Mouse (Mus musculus) hindbrain, embryonic 13.5 days (tissue): Measurements from ENCODE around the gene Ehd2. TPM values are rescaled to one million over a fixed set of nuclear protein-coding genes. Genes with fewer than 3 reads are reported as not detected.

Experiments used
- ATAC-seq: fragments of 200-750 bp; cut with Nextera tagmentation; 2 replicates; pipeline ENCODE4 v1.8.0; 2017; ENCODE audit warnings: moderate TSS enrichment; ENCODE audit not compliant: low FRiP score
- H3K27ac ChIP-seq: fragments of 300-500 bp; sonication (generic); 2 replicates; pipeline ENCODE4 v1.5.1; 2015; ENCODE audit warnings: inconsistent platforms, mild to moderate bottlenecking, moderate library complexity
- H3K27me3 ChIP-seq: fragments of 300-500 bp; sonication (generic); 2 replicates; pipeline ENCODE4 v1.6.1; 2015; ENCODE audit warnings: mild to moderate bottlenecking, inconsistent platforms
- H3K36me3 ChIP-seq: fragments of 300-500 bp; sonication (generic); 2 replicates; pipeline ENCODE4 v1.6.1; 2015; ENCODE audit warnings: mild to moderate bottlenecking, inconsistent platforms
- H3K4me1 ChIP-seq: fragments of 300-500 bp; sonication (generic); replicated peaks from 2 replicates; pipeline ENCODE4 v1.6.1; 2015; ENCODE audit warnings: inconsistent platforms
- H3K4me2 ChIP-seq: fragments of 300-500 bp; sonication (generic); 2 replicates; pipeline ENCODE4 v1.6.1; 2015; ENCODE audit warnings: inconsistent platforms, mild to moderate bottlenecking, moderate library complexity
- H3K4me3 ChIP-seq: fragments of 300-500 bp; sonication (generic); 2 replicates; pipeline ENCODE4 v1.5.1; 2015; ENCODE audit warnings: mild to moderate bottlenecking, inconsistent platforms
- H3K9ac ChIP-seq: fragments of 300-500 bp; sonication (generic); 2 replicates; pipeline ENCODE4 v1.6.1; 2015; ENCODE audit warnings: mild to moderate bottlenecking, inconsistent platforms
- H3K9me3 ChIP-seq: fragments of 300-500 bp; sonication (generic); 2 replicates; pipeline ENCODE4 v1.6.1; 2016; ENCODE audit warnings: inconsistent platforms
- WGBS: fragments of 180-500 bp; shearing (Covaris S2); methylation state at CpG from one replicate; pipeline ENCODE4 v1.1.7; 2015; 5-methylcytosine and 5-hydroxymethylcytosine counted together
- polyA plus RNA-seq: library from polyadenylated mRNA; unstranded; fragments of >200 nt; fragmentation: Nextera tagmentation; extraction: Ambion mirVana; gene quantifications from 2 replicates; pipeline ENCODE4 v1.2.1, GENCODE M21; 2015

Gene Ehd2
- polyA plus RNA-seq, 1 experiment from 2014 or later, result 5.2 TPM

GRCm38 (mm10) chr7:15937491-15937890 is 29.9 kb downstream of the Ehd2 start:
- no peak overlapping the region for H3K4me3 ChIP-seq
- no peaks in the 10 kb centered on the region for H3K27me3 ChIP-seq
- H3K36me3 ChIP-seq, result peaks cover 80% of the 10 kb centered on the region
- no peak overlapping the region for H3K4me2 ChIP-seq
- H3K9me3 ChIP-seq, result no peaks in the 10 kb centered on the region
- no peaks in the 10 kb centered on the region for H3K4me1 ChIP-seq
- ATAC-seq, result no peak
- H3K9ac ChIP-seq, result no peak overlapping the region
- WGBS, result 89% methylated on average over 5 of the region's 5 CpGs
- no peak overlapping the region for H3K27ac ChIP-seq

- H3K27me3 ChIP-seq, result no peaks in the 10 kb centered on the region
- no peak overlapping the region for H3K27ac ChIP-seq
- peaks cover 42% of the 10 kb centered on the region for H3K36me3 ChIP-seq
- H3K9ac ChIP-seq, result no peak overlapping the region
- H3K9me3 ChIP-seq, result no peaks in the 10 kb centered on the region
- no peak overlapping the region for H3K4me3 ChIP-seq
- ATAC-seq, result no peak
- WGBS, result 64% methylated on average over 16 of the region's 16 CpGs
- no peaks in the 10 kb centered on the region for H3K4me1 ChIP-seq
- H3K4me2 ChIP-seq, result no peak overlapping the region
These were observed 33.7 kb downstream of the Ehd2 start for GRCm38 (mm10) chr7:15933437-15934359.

- no peak overlapping the region for H3K4me2 ChIP-seq
- no peaks in the 10 kb centered on the region for H3K4me1 ChIP-seq
- no peak overlapping the region for H3K4me3 ChIP-seq
- no peaks in the 10 kb centered on the region for H3K27me3 ChIP-seq
- peaks cover 21% of the 10 kb centered on the region for H3K36me3 ChIP-seq
- 86% methylated on average over 3 of the region's 3 CpGs for WGBS
- no peaks in the 10 kb centered on the region for H3K9me3 ChIP-seq
- no peak overlapping the region for H3K9ac ChIP-seq
- ATAC-seq, result no peak
- H3K27ac ChIP-seq, result no peak overlapping the region
These were observed 35.7 kb downstream of the Ehd2 start for GRCm38 (mm10) chr7:15931635-15932034.

- H3K27me3 ChIP-seq, result no peaks in the 10 kb centered on the region
- no peak overlapping the region for H3K4me3 ChIP-seq
- H3K9me3 ChIP-seq, result no peaks in the 10 kb centered on the region
- no peak overlapping the region for H3K27ac ChIP-seq
- H3K9ac ChIP-seq, result no peak overlapping the region
- 74% methylated on average over 2 of the region's 2 CpGs for WGBS
- ATAC-seq, result no peak
- no peaks in the 10 kb centered on the region for H3K4me1 ChIP-seq
- no peak overlapping the region for H3K4me2 ChIP-seq
- H3K36me3 ChIP-seq, result peaks cover 10% of the 10 kb centered on the region
These were observed 36.8 kb downstream of the Ehd2 start for GRCm38 (mm10) chr7:15930543-15930942.

- Histone ChIP-seq H3K4me3 (no peak overlapping the region), H3K27ac (no peak overlapping the region), H3K36me3 (peaks cover 4% of the 10 kb centered on the region), H3K9ac (no peak overlapping the region), H3K4me2 (no peak overlapping the region), H3K9me3 (no peaks in the 10 kb centered on the region), H3K4me1 (no peaks in the 10 kb centered on the region), H3K27me3 (0 out of 2 replicates have a peak, but pooled peaks cover under 1% of the 10 kb centered on the region)
- WGBS, result 51% methylated on average over 4 of the region's 4 CpGs
- no peak for ATAC-seq
These were observed 37.5 kb downstream of the Ehd2 start for GRCm38 (mm10) chr7:15929910-15930309.

- H3K4me3 ChIP-seq, result peak within 1 kb of the TSS; percentile 78
- no peaks in the 10 kb centered on the region for H3K9me3 ChIP-seq
- H3K36me3 ChIP-seq, result peaks cover 28% of the 10 kb centered on the region
- WGBS, result under 1% methylated on average over 33 of the region's 33 CpGs
- H3K9ac ChIP-seq, result peak within 1 kb of the TSS; percentile 80
- peak within 1 kb of the TSS; percentile 75 for H3K4me2 ChIP-seq
- H3K4me1 ChIP-seq, result peaks cover 29% of the 10 kb centered on the region
- peak; percentile 95 for ATAC-seq
- 0 out of 2 replicates have a peak, but pooled peaks cover 4% of the 10 kb centered on the region for H3K27me3 ChIP-seq
- peak within 1 kb of the TSS; percentile 88 for H3K27ac ChIP-seq
These were observed 45.1 kb downstream of the Ehd2 start, which contains the start of gene Selenow for GRCm38 (mm10) chr7:15922220-15922773. Gene Selenow (minus strand): TSS chr7:15922402.

GRCm38 (mm10) chr7:15921796-15922195 is 45.6 kb downstream of the Ehd2 start:
- WGBS, result 0% methylated on average over 10 of the region's 10 CpGs
- Histone ChIP-seq H3K9ac (peak overlapping the region; percentile 80), H3K9me3 (no peaks in the 10 kb centered on the region), H3K27me3 (0 out of 2 replicates have a peak, but pooled peaks cover 4% of the 10 kb centered on the region), H3K4me1 (peaks cover 29% of the 10 kb centered on the region), H3K4me2 (peak overlapping the region; percentile 75), H3K4me3 (peak overlapping the region; percentile 78), H3K36me3 (peaks cover 33% of the 10 kb centered on the region), H3K27ac (peak overlapping the region; percentile 88)
- ATAC-seq, result peak; percentile 58

- Histone ChIP-seq H3K9ac (peak overlapping the region; percentile 80), H3K4me1 (peaks cover 29% of the 10 kb centered on the region), H3K27ac (peak overlapping the region; percentile 40), H3K27me3 (0 out of 2 replicates have a peak, but pooled peaks cover 4% of the 10 kb centered on the region), H3K36me3 (peaks cover 40% of the 10 kb centered on the region), H3K4me3 (peak overlapping the region; percentile 78), H3K4me2 (peak overlapping the region; percentile 75), H3K9me3 (no peaks in the 10 kb centered on the region)
- no peak for ATAC-seq
- 84% methylated on average over 6 of the region's 6 CpGs for WGBS
These were observed 46.6 kb downstream of the Ehd2 start for GRCm38 (mm10) chr7:15920645-15921190.

- H3K9me3 ChIP-seq, result no peaks in the 10 kb centered on the region
- no peak overlapping the region; the same call in 1 of the 2 replicates for H3K9ac ChIP-seq
- H3K27ac ChIP-seq, result no peak overlapping the region
- WGBS, result 98% methylated on average over 9 of the region's 9 CpGs
- peaks cover 40% of the 10 kb centered on the region for H3K36me3 ChIP-seq
- H3K4me1 ChIP-seq, result peaks cover 29% of the 10 kb centered on the region
- H3K4me3 ChIP-seq, result peak overlapping the region; percentile 78
- H3K4me2 ChIP-seq, result peak overlapping the region; percentile 75
- ATAC-seq, result no peak
- H3K27me3 ChIP-seq, result 0 out of 2 replicates have a peak, but pooled peaks cover 4% of the 10 kb centered on the region
These were observed 47.4 kb downstream of the Ehd2 start for GRCm38 (mm10) chr7:15919947-15920346.

GRCm38 (mm10) chr7:15918371-15918770 is 49.0 kb downstream of the Ehd2 start:
- Histone ChIP-seq H3K9ac (no peak overlapping the region), H3K4me3 (no peak overlapping the region)

GRCm38 (mm10) chr7:15916996-15917395 is 50.4 kb downstream of the Ehd2 start:
- H3K27me3 ChIP-seq, result no peaks in the 10 kb centered on the region
- H3K9me3 ChIP-seq, result no peaks in the 10 kb centered on the region
- no peak overlapping the region for H3K4me2 ChIP-seq
- H3K4me3 ChIP-seq, result no peak overlapping the region
- no peak for ATAC-seq
- no peak overlapping the region for H3K27ac ChIP-seq
- peaks cover 23% of the 10 kb centered on the region for H3K4me1 ChIP-seq
- WGBS, result 88% methylated on average over 4 of the region's 4 CpGs
- no peak overlapping the region for H3K9ac ChIP-seq
- peaks cover 40% of the 10 kb centered on the region for H3K36me3 ChIP-seq

More at GRCm38 (mm10) chr7:15918371-15918770, 49.0 kb downstream of the Ehd2 start:
- peaks cover 29% of the 10 kb centered on the region for H3K4me1 ChIP-seq
- peaks cover 40% of the 10 kb centered on the region for H3K36me3 ChIP-seq
- no peak overlapping the region for H3K27ac ChIP-seq
- no peak for ATAC-seq
- H3K9me3 ChIP-seq, result no peaks in the 10 kb centered on the region
- no peaks in the 10 kb centered on the region for H3K27me3 ChIP-seq
- H3K4me2 ChIP-seq, result no peak overlapping the region

- Histone ChIP-seq H3K27ac (no peak overlapping the region), H3K4me2 (no peak overlapping the region), H3K9me3 (no peaks in the 10 kb centered on the region), H3K4me1 (peaks cover 20% of the 10 kb centered on the region), H3K27me3 (no peaks in the 10 kb centered on the region), H3K4me3 (no peak overlapping the region), H3K36me3 (peaks cover 40% of the 10 kb centered on the region), H3K9ac (no peak overlapping the region)
- no peak for ATAC-seq
- 84% methylated on average over 3 of the region's 3 CpGs for whole genome bisulfite sequencing
These were observed 51.1 kb downstream of the Ehd2 start for GRCm38 (mm10) chr7:15916134-15916723.
